Comparison of ENCODE assay signal across 13 mouse cellular contexts in the genomic region with DNA sequence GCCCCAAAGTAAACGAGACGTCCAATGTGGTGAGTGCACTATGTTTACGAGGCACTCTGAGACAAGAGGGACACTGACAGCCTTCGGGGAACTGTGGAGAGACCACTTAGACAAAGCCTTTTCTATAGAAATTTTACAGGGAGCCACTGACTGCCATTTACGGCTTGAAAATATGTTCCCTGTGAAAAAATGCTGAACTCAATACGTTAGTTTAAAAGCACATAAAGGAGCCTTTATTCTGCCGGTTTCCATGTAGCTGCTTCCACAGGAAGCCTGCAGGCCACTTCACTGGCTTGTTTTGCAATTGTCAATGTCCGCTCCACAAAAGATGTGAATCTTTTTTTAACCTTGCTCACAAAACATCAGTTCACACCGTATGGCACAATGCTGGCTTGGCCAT.
DNase-seq lines count a peak whose midpoint lies in the region; ATAC-seq lines count a peak whose summit lies in the region.
"Had no signal": no experiment of that assay in that cellular context is flagged by ENCODE, and none has a peak within 500 bp of the region (broad histone marks: within the 10 kb centered on the region; RNA-seq: fewer than 3 reads in every experiment).

No protein-coding gene starts in this region.

- no peaks in the 10 kb centered on the region for H3K9me3 ChIP-seq in lung, embryonic 16.5 days (ENCODE audit: control insufficient read depth, low read length)
- no peaks in the 10 kb centered on the region for H3K9me3 ChIP-seq in embryonic facial prominence, embryonic 10.5 days
- no peaks in the 10 kb centered on the region; the same call in 1 of the 2 replicates for H3K9me3 ChIP-seq in hindbrain, embryonic 12.5 days (replicated peaks)
- no peaks in the 10 kb centered on the region for H3K9me3 ChIP-seq in neural tube, embryonic 15.5 days (replicated peaks)

- H3K4me2 ChIP-seq in lung, embryonic 16.5 days (ENCODE audit: low read depth, low read length), result no peak overlapping the region
- no peak overlapping the region for H3K4me2 ChIP-seq in hindbrain, embryonic 12.5 days (replicated peaks)
- H3K4me2 ChIP-seq in neural tube, embryonic 15.5 days, result no peak overlapping the region

- no peak for DNase-seq in lung, postnatal 36 days
- DNase-seq in embryonic facial prominence, embryonic 10.5 days (ENCODE audit: low spot score), result peak; percentile 16
- no peak for DNase-seq in ovary, postnatal 14 days (ENCODE audit: low spot score)
- DNase-seq in cerebellum, postnatal 10 days, result no peak
- DNase-seq: cerebellum, adult 9-10 months; heart, postnatal 10 days; kidney, adult 2 months; layer of hippocampus, postnatal 36 days; spleen, adult 18-20 months had no signal

- H3K27ac ChIP-seq in lung, embryonic 16.5 days (ENCODE audit: low read length), result peak overlapping the region; percentile 43; the same call in 1 of the 2 replicates
- peak overlapping the region; percentile 12; the same call in 1 of the 2 replicates for H3K27ac ChIP-seq in embryonic facial prominence, embryonic 10.5 days (replicated peaks)
- H3K27ac ChIP-seq in hindbrain, embryonic 12.5 days, result peak overlapping the region; percentile 3; the same call in 1 of the 2 replicates
- H3K27ac ChIP-seq in neural tube, embryonic 15.5 days (replicated peaks), result 0 out of 2 replicates have a peak overlapping the region, but pooled peaks have one; percentile 39
- H3K27ac ChIP-seq: liver, embryonic 14.5 days had no signal

- peaks cover 3% of the 10 kb centered on the region; the same call in 1 of the 2 replicates for H3K36me3 ChIP-seq in lung, embryonic 16.5 days (ENCODE audit: control insufficient read depth, insufficient read depth, low read length)
- H3K36me3 ChIP-seq in embryonic facial prominence, embryonic 10.5 days (replicated peaks), result no peaks in the 10 kb centered on the region
- H3K36me3 ChIP-seq in hindbrain, embryonic 12.5 days, result no peaks in the 10 kb centered on the region
- H3K36me3 ChIP-seq in neural tube, embryonic 15.5 days, result no peaks in the 10 kb centered on the region

- H3K27me3 ChIP-seq in lung, embryonic 16.5 days (ENCODE audit: control insufficient read depth, insufficient read depth, low read depth, low read length), result no peaks in the 10 kb centered on the region
- H3K27me3 ChIP-seq in embryonic facial prominence, embryonic 10.5 days (replicated peaks; ENCODE audit: low read depth, poor library complexity, severe bottlenecking), result no peaks in the 10 kb centered on the region
- H3K27me3 ChIP-seq in hindbrain, embryonic 12.5 days, result no peaks in the 10 kb centered on the region
- no peaks in the 10 kb centered on the region for H3K27me3 ChIP-seq in neural tube, embryonic 15.5 days (replicated peaks)

- H3K4me3 ChIP-seq in lung, embryonic 16.5 days (ENCODE audit: low read length), result no peak overlapping the region
- H3K4me3 ChIP-seq in embryonic facial prominence, embryonic 10.5 days, result no peak overlapping the region
- no peak overlapping the region for H3K4me3 ChIP-seq in hindbrain, embryonic 12.5 days
- H3K4me3 ChIP-seq in neural tube, embryonic 15.5 days (replicated peaks), result no peak overlapping the region

- 30% methylated on average over 9 of the region's 9 CpGs for WGBS in lung, embryonic 16.5 days
- 18% methylated on average over 9 of the region's 9 CpGs for WGBS in embryonic facial prominence, embryonic 10.5 days
- 40% methylated on average over 9 of the region's 9 CpGs for WGBS in hindbrain, embryonic 12.5 days
- WGBS in neural tube, embryonic 15.5 days, result 16% methylated on average over 9 of the region's 9 CpGs

- no peak overlapping the region for H3K9ac ChIP-seq in lung, embryonic 16.5 days (ENCODE audit: low read length)
- H3K9ac ChIP-seq in hindbrain, embryonic 12.5 days, result no peak overlapping the region
- no peak overlapping the region for H3K9ac ChIP-seq in neural tube, embryonic 15.5 days (replicated peaks)
- H3K9ac ChIP-seq: liver, embryonic 14.5 days had no signal

- H3K4me1 ChIP-seq in lung, embryonic 16.5 days (replicated peaks; ENCODE audit: control insufficient read depth, insufficient read depth, low read length), result peaks cover 7% of the 10 kb centered on the region
- peaks cover 8% of the 10 kb centered on the region for H3K4me1 ChIP-seq in embryonic facial prominence, embryonic 10.5 days
- H3K4me1 ChIP-seq in hindbrain, embryonic 12.5 days, result 0 out of 2 replicates have a peak, but pooled peaks cover 10% of the 10 kb centered on the region
- peaks cover 23% of the 10 kb centered on the region for H3K4me1 ChIP-seq in neural tube, embryonic 15.5 days

- no peak for ATAC-seq in lung, embryonic 16.5 days (ENCODE audit: low read depth)
- no peak for ATAC-seq in hindbrain, embryonic 12.5 days (ENCODE audit: low FRiP score)
- ATAC-seq in neural tube, embryonic 15.5 days (ENCODE audit: low FRiP score), result no peak
